Mouse (Mus musculus): ENCODE data around the gene Myzap. TPM values are rescaled to one million over a fixed set of nuclear protein-coding genes. Genes with fewer than 3 reads are reported as not detected.

The Myzap gene
- polyA plus RNA-seq, 1 experiment from 2014 or later = 17.3 TPM

DNA sequence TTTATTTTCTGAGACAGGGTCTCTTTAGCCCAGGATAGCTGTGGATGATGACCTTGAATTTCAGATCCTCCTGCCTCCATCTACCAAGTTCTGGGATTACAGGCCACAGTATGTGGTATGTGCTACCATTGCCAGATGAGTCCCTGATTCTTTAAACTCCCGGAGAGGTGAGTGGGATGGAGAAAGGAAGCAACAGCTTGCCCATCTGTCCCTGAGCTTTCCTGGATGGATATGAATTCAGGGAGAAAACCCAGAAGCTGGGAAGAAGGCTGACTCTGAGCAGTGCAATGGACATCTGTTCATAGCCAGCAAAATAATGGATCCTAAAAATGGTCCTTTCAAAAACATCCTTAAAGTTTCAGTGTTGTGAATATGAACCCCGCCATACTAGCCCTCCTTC, 57.1 kb downstream of the Myzap start:
- Histone ChIP-seq H3K4me2 (no peak overlapping the region), H3K4me3 (replicated peaks) (no peak overlapping the region), H3K27ac (no peak overlapping the region), H3K9ac (no peak overlapping the region), H3K4me1 (no peaks in the 10 kb centered on the region), H3K9me3 (replicated peaks) (no peaks in the 10 kb centered on the region), H3K36me3 (no peaks in the 10 kb centered on the region), H3K27me3 (no peaks in the 10 kb centered on the region)
- WGBS = 91% methylated on average over 2 of the region's 2 CpGs
- no peak for ATAC-seq (replicated peaks; ENCODE audit: low FRiP score)

DNA sequence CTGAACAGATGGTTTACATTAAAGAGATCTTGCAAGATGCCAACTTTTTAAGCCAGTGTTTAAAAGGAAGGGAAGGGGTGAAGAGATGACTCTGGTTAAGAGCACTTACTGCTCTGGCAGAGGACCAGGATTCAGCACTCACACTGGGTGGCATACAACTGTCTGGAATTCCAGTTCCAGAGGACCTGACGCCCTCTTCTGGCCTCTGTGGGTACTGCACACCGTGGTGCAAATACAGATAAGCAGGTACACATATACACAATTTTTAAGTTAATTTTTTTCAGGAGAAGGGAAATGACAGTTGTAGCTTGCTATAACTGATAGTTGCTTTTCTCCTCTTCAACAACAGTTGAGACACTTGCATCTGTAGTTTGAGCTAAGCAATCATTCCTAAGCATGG, 62.2 kb downstream of the Myzap start:
- H3K9ac ChIP-seq = no peak overlapping the region
- no peak for ATAC-seq (replicated peaks; ENCODE audit: low FRiP score)
- no peak overlapping the region for H3K4me2 ChIP-seq
- no peak overlapping the region for H3K27ac ChIP-seq
- H3K36me3 ChIP-seq = no peaks in the 10 kb centered on the region
- 70% methylated on average over 2 of the region's 2 CpGs for WGBS
- no peaks in the 10 kb centered on the region for H3K27me3 ChIP-seq
- peaks cover 16% of the 10 kb centered on the region for H3K4me1 ChIP-seq
- H3K9me3 ChIP-seq (replicated peaks) = no peaks in the 10 kb centered on the region
- no peak overlapping the region for H3K4me3 ChIP-seq (replicated peaks)

DNA sequence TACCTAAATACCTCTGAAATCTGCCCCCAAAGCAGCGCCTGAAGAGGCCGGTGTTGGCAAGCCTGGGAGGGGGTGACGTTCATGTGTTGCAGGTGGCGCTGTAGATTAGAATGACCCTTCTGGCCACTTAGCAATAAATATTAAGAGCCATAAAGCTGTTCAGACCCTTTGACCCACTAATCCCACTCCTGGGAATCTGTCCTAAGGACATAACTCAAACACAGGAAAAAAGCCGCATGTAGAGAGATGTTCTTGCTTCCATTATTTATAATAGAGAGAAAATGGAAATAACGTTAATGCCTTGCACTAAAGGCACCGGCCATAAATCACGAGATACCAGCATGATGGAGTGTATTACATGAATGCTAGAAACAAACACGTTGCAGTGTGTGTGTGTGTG, 64.7 kb downstream of the Myzap start:
- Histone ChIP-seq H3K27me3 (no peaks in the 10 kb centered on the region), H3K4me3 (replicated peaks) (no peak overlapping the region), H3K4me1 (peaks cover 25% of the 10 kb centered on the region), H3K9me3 (replicated peaks) (no peaks in the 10 kb centered on the region), H3K9ac (no peak overlapping the region), H3K36me3 (no peaks in the 10 kb centered on the region), H3K27ac (no peak overlapping the region; the same call in 1 of the 2 replicates), H3K4me2 (no peak overlapping the region)
- WGBS = 15% methylated on average over 9 of the region's 9 CpGs
- peak; percentile 64; the same call in 1 of the 2 replicates for ATAC-seq (replicated peaks; ENCODE audit: low FRiP score)

DNA sequence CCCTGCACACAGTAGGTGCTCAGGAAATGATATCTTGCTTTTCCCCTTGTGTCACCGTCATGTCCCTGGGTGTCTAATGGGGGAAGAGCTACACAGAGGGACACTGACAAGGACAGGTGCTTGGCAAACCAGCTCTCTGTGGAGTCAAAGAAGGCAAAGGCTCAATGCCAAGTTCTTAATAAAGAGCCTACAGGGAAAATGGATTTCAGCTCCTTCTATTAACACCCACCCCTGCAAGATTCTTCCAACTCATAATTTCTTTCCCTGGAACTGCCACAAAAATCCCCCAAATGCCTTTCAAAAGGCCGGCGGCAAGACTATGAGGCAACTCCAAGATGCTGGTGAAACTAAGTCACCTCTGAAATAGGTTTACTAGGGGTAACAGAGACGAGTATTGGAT, 68.3 kb downstream of the Myzap start:
- 76% methylated on average over 4 of the region's 4 CpGs for WGBS
- H3K4me1 ChIP-seq = peaks cover 25% of the 10 kb centered on the region
- no peak overlapping the region for H3K27ac ChIP-seq
- ATAC-seq (replicated peaks; ENCODE audit: low FRiP score) = no peak
- no peaks in the 10 kb centered on the region for H3K27me3 ChIP-seq
- H3K4me3 ChIP-seq (replicated peaks) = no peak overlapping the region
- no peaks in the 10 kb centered on the region for H3K9me3 ChIP-seq (replicated peaks)
- no peak overlapping the region for H3K9ac ChIP-seq
- H3K4me2 ChIP-seq = no peak overlapping the region
- no peaks in the 10 kb centered on the region for H3K36me3 ChIP-seq

DNA sequence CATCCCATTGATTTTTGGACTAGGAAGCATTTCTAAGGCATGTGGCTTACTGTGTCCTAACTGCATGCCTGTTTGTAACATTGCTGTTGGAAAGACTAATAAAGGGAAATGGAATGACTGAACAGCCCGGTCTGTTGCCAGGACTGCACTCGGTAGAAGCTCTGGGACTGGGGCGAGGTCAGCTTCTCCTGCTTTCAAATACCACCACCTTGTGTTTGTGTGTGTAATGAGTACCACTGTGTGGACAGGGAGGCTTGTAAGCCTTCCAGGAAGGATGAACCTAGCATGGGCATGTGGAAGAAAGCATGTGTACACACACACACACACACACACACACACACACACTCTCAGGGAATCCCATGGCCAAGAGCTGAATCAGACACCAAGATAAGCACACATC, 72.3 kb downstream of the Myzap start:
- peaks cover 8% of the 10 kb centered on the region; the same call in 1 of the 2 replicates for H3K4me1 ChIP-seq
- no peaks in the 10 kb centered on the region for H3K9me3 ChIP-seq (replicated peaks)
- no peak overlapping the region for H3K9ac ChIP-seq
- no peaks in the 10 kb centered on the region for H3K36me3 ChIP-seq
- no peak overlapping the region for H3K27ac ChIP-seq
- H3K4me3 ChIP-seq (replicated peaks) = no peak overlapping the region
- ATAC-seq (replicated peaks; ENCODE audit: low FRiP score) = no peak
- H3K4me2 ChIP-seq = no peak overlapping the region
- WGBS = 61% methylated on average over 3 of the region's 3 CpGs
- no peaks in the 10 kb centered on the region for H3K27me3 ChIP-seq

DNA sequence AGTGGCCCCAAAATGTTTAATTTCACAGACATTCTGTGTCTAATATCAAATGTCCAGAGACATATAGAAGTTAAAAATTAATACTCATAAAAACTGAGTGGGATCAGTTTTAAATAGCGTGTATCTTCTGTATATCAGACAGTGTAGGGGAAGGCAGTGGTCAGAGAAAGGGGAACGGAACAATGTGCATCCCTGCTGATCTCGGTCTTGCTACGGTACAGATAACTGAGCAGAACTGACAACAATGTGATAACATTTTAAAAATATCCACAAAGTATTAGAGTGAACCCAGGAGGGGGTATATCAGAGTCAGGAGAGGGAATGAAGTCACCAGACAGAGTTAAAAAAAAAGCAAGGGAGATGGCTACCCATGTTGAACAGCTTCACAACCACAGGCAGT, 74.7 kb downstream of the Myzap start:
- Histone ChIP-seq H3K4me1 (0 out of 2 replicates have a peak, but pooled peaks cover 4% of the 10 kb centered on the region), H3K27me3 (no peaks in the 10 kb centered on the region), H3K4me3 (replicated peaks) (no peak overlapping the region), H3K36me3 (no peaks in the 10 kb centered on the region), H3K4me2 (no peak overlapping the region), H3K27ac (no peak overlapping the region), H3K9me3 (replicated peaks) (no peaks in the 10 kb centered on the region), H3K9ac (no peak overlapping the region)
- 94% methylated on average over 4 of the region's 4 CpGs for WGBS
- no peak for ATAC-seq (replicated peaks; ENCODE audit: low FRiP score)

DNA sequence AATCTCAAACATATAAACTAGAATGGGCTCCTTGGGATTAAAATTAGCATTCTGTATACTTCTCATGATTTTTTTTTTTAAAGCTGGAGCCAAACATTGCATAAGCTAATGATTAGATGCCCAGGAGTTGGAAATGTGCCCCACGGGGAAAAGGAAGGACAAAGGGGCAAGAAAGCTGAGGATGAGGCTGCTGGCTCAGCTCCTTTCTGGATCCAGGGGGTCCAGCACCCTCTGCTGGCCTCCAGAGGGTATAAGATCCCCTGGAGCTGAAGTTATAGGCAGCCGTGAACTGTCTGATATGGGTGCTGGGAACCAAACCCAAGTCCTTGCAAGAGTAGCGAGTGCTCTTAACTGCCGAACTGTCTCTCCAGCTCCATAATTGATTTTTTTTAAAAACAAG, 76.3 kb downstream of the Myzap start:
- ATAC-seq (replicated peaks; ENCODE audit: low FRiP score) = no peak
- 0 out of 2 replicates have a peak, but pooled peaks cover 9% of the 10 kb centered on the region for H3K4me1 ChIP-seq
- no peak overlapping the region for H3K9ac ChIP-seq
- H3K9me3 ChIP-seq (replicated peaks) = no peaks in the 10 kb centered on the region
- WGBS = 93% methylated on average over 4 of the region's 4 CpGs
- no peak overlapping the region for H3K4me3 ChIP-seq (replicated peaks)
- no peak overlapping the region for H3K4me2 ChIP-seq
- no peaks in the 10 kb centered on the region for H3K27me3 ChIP-seq
- no peaks in the 10 kb centered on the region for H3K36me3 ChIP-seq
- no peak overlapping the region for H3K27ac ChIP-seq

DNA sequence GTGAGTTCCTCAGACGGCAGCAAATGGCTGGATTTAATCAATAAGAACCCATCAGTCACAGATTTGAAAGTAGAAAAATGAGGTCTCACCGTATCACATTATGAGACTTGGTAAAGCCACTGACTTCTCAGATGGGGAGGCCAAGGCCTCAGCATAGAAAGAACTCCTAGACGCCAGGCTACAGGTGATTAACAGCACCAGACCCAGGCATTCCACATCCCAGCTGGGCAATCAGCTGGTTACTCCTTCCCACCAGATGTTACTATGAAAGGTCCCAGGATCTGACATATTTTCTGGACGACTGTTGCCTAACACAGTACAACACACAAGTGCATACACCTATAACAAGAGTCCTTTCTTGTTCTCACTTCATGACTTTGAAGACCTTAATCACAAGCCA, 78.6 kb downstream of the Myzap start:
- H3K4me2 ChIP-seq = no peak overlapping the region
- H3K27ac ChIP-seq = no peak overlapping the region
- WGBS = 44% methylated on average over 4 of the region's 4 CpGs
- H3K4me3 ChIP-seq (replicated peaks) = no peak overlapping the region
- H3K4me1 ChIP-seq = 0 out of 2 replicates have a peak, but pooled peaks cover 9% of the 10 kb centered on the region
- H3K36me3 ChIP-seq = no peaks in the 10 kb centered on the region
- H3K27me3 ChIP-seq = no peaks in the 10 kb centered on the region
- ATAC-seq (replicated peaks; ENCODE audit: low FRiP score) = no peak
- H3K9ac ChIP-seq = no peak overlapping the region
- no peaks in the 10 kb centered on the region for H3K9me3 ChIP-seq (replicated peaks)

DNA sequence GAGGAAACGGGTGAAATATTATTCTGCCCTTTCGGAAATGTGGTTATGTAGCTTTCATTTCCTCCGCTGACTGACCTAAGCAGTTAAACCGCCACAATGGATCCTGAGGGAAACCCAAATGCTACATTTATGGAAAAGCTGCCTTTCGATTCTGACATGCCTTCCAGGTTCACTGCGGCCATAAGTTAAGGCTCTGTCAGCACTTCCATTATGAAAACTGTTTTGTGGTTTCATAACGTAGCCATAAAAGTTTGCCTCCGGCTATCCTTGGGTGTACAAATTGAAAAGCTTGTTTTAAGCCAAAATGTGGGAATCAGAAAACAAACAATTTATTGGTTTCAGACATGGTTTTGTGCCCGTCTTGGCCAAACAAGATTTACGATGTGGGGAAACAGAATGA, 79.3 kb downstream of the Myzap start:
- Histone ChIP-seq H3K27me3 (no peaks in the 10 kb centered on the region), H3K4me1 (0 out of 2 replicates have a peak, but pooled peaks cover 9% of the 10 kb centered on the region), H3K27ac (no peak overlapping the region), H3K4me3 (replicated peaks) (no peak overlapping the region), H3K36me3 (no peaks in the 10 kb centered on the region), H3K9me3 (replicated peaks) (no peaks in the 10 kb centered on the region), H3K4me2 (no peak overlapping the region), H3K9ac (no peak overlapping the region)
- no peak for ATAC-seq (replicated peaks; ENCODE audit: low FRiP score)
- WGBS = 52% methylated on average over 10 of the region's 10 CpGs

DNA sequence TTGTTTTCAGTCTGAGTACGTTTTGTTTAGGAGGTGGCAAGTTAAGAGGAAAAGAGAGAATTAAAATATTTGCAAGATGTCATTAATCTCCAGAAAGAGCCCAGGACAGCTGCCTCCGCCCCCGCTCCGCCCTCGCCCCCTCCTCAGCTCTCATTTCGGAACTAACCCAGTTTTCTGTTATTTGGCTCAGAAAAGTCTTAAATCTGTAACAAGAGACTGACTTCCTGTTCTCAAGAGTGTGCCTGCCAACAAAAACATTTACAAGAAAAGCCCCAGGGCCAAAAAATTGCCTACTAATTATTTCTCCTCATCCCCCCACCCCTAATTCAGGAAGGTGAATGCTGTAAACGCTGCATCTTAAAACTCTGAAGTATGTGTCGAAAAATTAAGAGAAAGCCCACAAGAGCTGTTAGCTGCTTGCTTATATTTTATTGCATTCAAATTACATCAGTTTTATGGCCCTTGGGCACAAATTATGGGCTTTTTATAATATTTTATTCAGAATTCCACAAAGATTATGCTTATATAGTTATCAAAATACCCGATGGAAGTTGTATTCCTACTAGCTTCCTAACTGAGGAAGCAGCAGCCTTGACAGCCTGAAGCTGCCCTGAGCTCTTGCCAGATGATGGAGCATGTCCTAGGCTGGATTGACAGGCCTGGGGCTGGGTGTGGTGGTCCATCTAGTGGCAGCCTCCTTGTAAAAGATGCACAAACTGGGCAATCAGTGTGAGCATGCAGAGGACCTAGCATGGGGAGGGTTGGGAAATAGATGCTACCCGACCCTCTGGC, 93.6 kb downstream of the Myzap start:
- Histone ChIP-seq H3K36me3 (no peaks in the 10 kb centered on the region), H3K4me3 (replicated peaks) (no peak overlapping the region), H3K9ac (no peak overlapping the region), H3K27ac (peak overlapping the region; percentile 84), H3K4me2 (peak overlapping the region; percentile 10; the same call in 1 of the 2 replicates), H3K9me3 (replicated peaks) (no peaks in the 10 kb centered on the region), H3K4me1 (peaks cover 25% of the 10 kb centered on the region), H3K27me3 (no peaks in the 10 kb centered on the region)
- WGBS = 16% methylated on average over 10 of the region's 10 CpGs
- ATAC-seq (replicated peaks; ENCODE audit: low FRiP score) = peak; percentile 53; the same call in 1 of the 2 replicates

DNA sequence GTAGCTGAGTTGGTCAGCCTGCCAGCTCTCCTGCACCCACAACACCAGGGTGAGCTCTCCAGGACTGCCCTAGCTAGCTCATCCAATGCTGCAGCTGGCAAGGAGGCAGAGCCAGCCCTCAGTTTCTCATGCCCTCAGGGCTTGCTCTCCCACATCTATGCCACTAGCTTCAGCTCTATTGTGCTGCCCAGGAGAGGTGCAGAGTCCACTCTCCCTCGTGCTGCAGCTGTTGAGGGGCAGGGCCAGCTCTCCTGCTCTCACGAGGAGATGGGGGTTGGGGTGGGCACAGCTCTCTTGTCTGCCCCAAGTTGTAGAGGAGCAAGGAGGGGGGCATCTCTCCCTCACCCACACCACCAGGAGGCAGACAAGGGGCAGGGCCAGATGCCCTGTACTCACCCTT, 95.5 kb downstream of the Myzap start:
- Histone ChIP-seq H3K27ac (peak overlapping the region; percentile 57; the same call in 1 of the 2 replicates), H3K27me3 (no peaks in the 10 kb centered on the region), H3K4me1 (peaks cover 43% of the 10 kb centered on the region), H3K4me3 (replicated peaks) (no peak overlapping the region), H3K9ac (no peak overlapping the region), H3K36me3 (no peaks in the 10 kb centered on the region), H3K9me3 (replicated peaks) (no peaks in the 10 kb centered on the region), H3K4me2 (no peak overlapping the region)
- 34% methylated on average over 2 of the region's 2 CpGs for WGBS
- ATAC-seq (replicated peaks; ENCODE audit: low FRiP score) = peak; percentile 63

DNA sequence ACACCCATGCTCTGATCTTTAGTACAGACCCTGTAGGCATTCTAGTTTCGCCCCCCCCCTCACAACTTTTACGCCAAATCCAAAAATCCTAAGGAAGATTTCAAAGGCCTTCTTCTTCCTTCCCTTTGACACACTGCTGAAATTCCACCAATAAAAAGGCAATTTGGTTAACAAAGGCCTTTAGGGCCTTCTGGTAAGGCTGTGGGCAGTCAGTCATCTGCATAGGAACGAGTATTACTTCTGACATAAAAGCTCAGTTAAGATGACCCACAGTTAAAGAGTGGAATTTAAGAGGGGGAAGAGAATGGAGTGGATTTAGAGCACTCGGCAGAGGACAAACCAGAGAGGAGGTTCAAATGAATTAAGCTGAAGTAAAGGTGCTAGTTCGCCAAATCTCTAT, 98.4 kb downstream of the Myzap start:
- Histone ChIP-seq H3K27me3 (no peaks in the 10 kb centered on the region), H3K9me3 (replicated peaks) (no peaks in the 10 kb centered on the region), H3K4me2 (no peak overlapping the region), H3K9ac (no peak overlapping the region), H3K4me3 (replicated peaks) (no peak overlapping the region), H3K27ac (peak overlapping the region; percentile 34; the same call in 1 of the 2 replicates), H3K4me1 (peaks cover 53% of the 10 kb centered on the region), H3K36me3 (no peaks in the 10 kb centered on the region)
- ATAC-seq (replicated peaks; ENCODE audit: low FRiP score) = no peak
- WGBS = 63% methylated on average over 5 of the region's 5 CpGs

All from kidney, embryonic 15.5 days (tissue).